Mouse (Mus musculus): ENCODE measurements around the gene Slc16a10. TPM values are rescaled to one million over a fixed set of nuclear protein-coding genes. Genes with fewer than 3 reads are reported as not detected.
"Not testable (repeated sequence)": the region's sequence is repeated elsewhere in the genome, so short reads cannot be mapped to it uniquely, and the experiment has no call there.

Slc16a10 gene
- total RNA-seq, 2 experiments from 2014 or later, result 17.4 to 19.3 TPM

DNA sequence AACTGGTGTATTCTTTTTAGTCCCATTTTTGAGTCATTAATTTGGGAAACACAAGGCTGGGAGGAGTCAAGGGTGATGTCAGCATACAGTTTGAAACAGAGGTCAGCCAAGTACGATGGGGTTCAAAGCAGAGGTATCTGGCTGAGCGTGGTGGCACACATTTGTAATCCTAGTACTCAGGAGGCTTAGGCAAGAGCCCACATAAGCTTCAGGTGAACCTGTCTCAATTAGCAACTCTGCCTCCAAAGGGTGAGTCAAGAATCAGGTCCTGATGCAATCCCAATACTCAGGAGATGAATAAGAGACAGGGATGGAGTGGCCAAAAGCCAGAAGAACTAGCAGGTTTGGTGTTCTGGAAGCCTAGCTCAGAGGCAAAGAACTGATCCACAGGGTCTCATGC, 109.2 kb downstream of the Slc16a10 start:
- DNase-seq (ENCODE audit: low spot score in 2 of 2), result no peak

DNA sequence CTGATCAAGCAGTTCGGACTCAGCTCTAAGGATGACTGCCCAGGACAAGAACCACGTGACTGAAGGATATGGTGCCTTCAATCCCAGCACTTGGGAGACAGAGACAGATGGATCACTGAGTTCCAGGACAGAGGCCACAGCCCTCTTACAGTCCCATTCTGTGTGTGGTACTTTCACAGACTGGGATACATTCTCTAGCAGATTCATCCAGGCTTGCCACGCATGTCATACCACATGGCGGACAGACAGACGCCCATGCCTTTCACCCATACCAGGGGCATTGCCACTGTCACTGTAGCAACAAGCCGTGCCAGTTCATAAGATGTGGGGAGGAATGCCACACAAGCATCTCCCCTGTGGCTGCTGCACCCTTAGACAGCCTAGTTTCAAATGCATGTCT, 111.3 kb downstream of the Slc16a10 start:
- DNase-seq (ENCODE audit: low spot score in 2 of 2), result no peak

DNA sequence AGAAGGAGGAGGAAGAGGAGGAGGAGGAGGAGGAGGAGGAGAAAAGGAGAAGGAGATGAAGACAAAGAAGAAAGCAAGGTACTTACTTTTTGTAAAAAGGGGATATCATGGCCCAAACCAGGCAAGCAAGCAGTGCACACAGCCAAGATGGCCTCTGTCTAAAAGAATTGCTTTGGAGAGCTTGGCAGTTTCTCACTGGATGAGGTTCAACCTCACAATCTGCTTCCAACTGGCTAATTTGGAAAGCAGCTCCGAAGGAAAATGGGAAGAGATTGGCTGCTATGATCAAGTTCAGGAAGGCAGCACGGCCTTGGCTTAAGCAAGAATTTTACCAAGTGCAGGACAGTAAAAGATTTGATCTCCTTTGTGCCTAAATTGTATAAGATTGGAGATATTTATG, 112.4 kb downstream of the Slc16a10 start:
- no peak for DNase-seq (ENCODE audit: low spot score in 2 of 2)

DNA sequence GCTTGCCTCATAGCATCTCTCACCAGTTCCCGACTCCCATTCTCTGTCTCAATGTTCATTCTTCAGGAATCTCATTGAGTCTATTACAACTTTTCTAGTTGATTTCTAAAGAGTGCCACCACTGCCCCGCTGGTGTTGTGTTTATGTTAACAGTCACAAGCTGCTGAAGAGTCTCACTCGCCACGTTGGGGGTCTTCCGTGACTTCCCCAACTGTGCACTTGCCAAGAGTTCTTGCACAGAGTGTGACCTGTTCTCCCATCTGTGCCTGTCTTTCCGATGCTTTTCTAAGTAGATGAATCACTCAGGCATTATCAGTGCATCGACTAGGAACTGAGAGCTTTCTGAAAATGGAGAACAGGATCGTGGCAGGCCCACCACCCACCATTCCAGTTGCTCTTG, 114.0 kb downstream of the Slc16a10 start:
- DNase-seq (ENCODE audit: low spot score in 2 of 2), result no peak

DNA sequence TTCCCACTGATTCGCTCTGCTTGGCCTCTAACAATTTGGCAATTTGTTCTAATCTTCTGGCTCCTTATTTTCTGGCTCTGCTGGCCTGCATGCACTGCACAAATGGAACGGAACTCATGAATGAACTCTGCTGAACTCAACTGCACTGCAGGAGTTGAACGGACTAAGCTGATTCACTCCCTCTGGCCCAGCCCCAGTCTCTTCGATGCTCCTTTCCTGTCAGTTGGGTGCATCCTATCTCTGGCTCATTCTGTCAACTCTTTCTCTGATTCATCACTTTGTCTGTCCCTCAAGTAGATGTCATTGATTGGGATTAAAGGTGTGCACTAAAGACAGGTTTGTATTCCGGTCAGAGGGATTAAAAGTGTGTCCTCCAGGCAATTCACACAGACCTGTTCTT, 115.5 kb downstream of the Slc16a10 start:
- no peak for DNase-seq (ENCODE audit: low spot score in 2 of 2)

DNA sequence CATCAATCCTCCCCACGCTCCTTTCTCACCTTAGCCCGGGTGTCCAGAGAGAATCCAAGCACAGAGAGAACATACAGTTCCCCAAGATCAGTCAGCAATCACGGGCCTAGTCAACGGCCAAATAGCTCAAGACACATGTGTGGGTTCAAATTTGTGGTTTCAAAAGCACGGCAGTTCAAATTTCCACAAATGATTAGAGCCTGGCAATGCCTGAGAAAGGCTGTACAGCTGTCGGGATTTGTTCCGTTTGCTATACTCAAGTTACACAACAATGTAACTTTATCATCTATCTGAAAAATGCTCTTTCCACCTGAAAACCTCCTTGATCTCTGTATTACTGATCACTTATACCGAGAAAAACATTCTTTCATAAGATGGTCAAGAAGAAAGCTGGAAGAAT, 116.5 kb downstream of the Slc16a10 start:
- no peak for DNase-seq (ENCODE audit: low spot score in 2 of 2)

DNA sequence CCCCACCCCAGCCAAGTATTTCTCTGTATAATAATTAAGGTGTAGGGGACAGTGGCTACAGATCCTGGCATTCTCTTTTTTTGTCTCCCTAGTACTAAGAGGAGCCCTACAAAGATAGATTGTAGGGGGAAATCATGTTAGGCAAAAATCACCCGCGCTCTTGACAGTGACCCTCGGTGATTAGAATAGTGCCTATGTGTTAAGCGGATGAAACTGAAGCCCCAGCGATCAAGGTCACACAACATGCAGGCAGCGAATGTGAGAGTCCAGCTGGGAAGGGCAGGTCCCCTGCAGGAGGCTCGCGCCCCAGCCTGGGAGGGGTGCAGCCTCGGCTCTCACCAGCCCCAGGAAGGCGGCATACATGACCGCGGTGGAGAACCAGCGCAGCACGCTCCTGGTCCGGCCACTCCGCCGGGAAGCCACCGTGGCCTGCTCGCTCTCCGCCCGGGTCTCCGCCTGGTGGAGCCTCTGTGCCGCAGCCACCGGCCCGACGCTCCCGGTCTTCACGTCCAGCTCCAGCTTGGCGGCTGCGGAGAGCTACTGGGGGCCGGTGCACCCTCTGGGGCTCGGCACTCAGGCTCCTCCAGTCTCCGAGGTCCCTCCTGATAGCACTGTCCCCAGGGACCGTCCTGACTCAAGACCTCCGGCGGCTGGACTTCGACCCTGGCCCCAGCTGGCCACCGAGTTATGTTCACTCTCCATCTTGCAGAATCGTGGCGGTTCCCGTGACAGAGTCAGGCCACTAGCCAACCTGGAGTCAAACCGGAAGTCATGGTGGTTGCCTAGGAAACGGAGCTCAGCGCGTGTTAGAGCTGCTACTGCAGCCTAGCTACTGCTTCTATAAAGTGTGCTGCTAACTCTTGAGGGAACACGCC, 117.3 kb downstream of the Slc16a10 start, which contains the start of gene Mfsd4b1:
Gene Mfsd4b1, minus strand, starts transcription at position 715 of the 875 bp plus-strand sequence.
- DNase-seq (ENCODE audit: low spot score in 2 of 2), result peak; percentile 36 to 64

DNA sequence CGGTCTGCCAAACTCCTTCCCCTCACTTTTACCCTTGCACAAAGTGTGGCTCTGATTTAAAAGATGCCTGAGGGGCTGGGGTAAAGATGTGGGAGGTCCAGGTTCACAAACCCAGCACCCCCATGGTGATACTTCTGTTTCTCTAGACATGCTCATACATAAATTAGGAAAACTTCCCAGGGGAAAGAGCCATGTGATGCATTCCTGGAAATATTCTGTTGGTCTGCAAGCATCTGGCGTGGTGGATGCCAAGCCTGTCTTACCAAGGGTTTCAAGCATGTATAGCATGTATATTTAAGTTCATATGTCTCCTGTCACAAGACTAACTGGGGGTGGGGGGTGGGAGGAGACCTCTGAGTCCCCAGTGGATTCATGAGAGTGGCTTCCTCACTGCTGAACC, 121.7 kb downstream of the Slc16a10 start:
- DNase-seq (ENCODE audit: low spot score in 2 of 2), result no peak

DNA sequence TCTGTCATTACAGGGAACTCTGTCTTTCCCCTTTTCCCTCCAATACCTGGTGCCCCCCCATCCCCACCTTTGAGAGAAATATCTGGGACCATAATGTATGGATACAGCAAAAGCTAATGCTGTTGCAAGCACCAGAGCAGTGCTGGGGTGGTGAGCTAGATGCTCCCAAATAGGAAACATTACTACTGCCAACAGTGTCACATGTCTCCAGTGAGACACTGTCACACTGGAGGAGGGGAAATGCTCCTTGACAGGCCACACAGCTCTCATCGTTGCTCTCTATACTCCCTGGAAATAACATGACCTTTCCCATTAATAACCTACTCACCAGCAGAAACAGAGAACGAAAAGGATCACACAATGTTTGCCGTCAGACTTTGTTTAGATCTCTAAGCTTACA, 122.6 kb downstream of the Slc16a10 start:
- DNase-seq (ENCODE audit: low spot score in 2 of 2), result no peak

DNA sequence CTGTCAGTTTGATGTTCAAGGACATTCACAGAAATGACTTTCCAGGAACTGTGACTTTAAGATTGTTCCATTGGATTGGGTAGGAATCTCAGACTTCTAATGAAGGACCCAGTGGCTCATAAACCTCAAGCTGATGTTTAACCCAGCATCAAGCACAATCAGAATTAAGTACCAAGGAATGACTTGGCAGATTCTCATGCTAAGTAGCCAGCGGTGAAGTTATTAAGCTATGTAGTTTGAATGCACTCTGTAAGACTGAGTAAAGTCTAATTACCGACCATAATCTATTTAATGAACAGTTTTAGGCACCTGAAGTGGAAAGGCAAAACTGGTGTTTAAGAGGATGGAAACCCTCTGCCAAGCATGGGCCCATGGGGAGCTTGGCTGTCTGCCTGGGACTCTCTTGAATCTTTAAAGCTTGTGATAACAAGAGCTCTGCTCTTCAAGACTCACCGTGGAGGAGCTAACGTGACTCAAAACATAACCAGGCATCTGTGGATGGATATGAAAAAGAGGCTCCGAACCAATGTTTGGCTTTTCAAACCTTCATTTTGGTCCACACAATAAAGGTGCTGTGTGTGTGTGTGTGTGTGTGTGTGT, 123.7 kb downstream of the Slc16a10 start:
- DNase-seq (ENCODE audit: low spot score in 2 of 2), result no peak

DNA sequence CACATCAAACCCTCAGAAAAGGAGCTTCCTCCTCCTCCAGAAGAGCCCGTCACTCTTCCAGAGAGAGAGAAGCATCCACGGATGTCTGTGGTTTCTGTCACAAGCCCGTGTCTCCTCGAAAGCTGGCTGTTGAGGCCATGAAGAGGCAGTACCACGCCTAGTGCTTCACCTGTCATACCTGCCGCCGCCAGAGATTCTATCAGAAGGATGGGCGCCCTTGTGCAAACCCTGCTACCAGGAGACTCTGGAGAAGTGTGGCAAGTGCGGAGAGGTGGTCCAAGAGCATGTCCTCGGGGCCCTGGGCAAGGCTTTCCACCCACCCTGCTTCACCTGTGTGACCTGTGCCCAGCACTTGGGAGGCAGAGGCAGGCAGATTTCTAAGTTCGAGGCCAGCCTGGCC, 132.5 kb downstream of the Slc16a10 start:
- no peak for DNase-seq (ENCODE audit: low spot score in 2 of 2)

DNA sequence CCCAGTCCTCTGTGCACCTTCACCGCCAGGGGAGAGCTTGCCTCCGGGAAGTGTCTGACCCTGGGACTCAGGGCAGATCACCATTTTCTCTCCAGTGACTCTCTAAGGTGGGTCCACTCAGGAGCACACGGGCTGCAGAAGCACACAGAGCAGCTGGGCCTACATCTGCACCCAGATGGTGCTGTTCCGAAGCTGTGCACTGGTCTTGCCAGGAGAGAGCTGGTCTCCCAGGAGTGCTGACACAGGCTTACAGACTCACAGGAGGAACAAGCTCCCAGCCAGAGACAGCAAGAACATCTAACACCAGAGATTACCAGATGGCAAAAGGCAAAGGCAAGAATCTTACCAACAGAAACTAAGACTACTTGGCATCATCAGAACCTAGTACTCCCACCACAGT, 133.2 kb downstream of the Slc16a10 start:
- DNase-seq (ENCODE audit: low spot score in 2 of 2), result not testable (repeated sequence)

DNA sequence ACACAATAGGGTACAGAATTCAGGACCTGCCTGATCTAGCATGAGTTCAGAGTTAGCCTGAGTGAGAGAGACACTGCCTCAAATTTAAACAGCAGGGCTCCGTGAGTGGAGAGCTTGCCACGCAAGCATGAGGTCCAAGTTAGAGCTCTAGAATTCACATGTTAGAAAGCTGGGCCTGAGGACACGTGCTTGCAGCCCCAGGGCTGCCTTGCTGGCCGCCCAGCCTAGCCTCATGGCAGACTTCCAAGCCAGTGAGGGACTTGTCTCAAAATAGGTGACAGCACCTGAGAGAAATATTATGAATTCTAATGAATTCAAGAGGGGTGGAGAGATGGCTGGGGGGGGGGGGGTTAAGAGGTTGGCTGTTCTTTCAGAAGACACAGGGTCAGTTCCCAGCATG, 134.1 kb downstream of the Slc16a10 start:
- DNase-seq (ENCODE audit: low spot score in 2 of 2), result no peak

DNA sequence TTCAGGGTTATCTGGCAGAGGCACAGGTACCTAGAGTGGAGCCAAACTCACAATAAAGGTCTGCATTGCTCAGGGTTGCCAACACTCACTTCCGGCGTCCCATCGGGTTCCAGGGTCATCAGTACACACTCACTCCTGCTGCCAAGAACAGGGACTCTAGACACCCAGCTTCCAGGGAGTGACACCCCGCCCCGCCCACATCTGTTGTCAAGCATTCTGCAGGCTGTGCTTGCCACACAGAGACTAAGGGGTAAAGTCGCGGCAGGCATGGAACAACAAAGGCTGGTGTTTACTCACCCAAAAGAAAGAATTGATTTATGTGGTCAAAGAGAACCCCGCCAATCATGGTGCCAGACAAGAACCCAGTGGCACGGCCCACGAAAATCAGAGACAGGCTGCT, 135.1 kb downstream of the Slc16a10 start:
- no peak for DNase-seq (ENCODE audit: low spot score in 2 of 2)

DNA sequence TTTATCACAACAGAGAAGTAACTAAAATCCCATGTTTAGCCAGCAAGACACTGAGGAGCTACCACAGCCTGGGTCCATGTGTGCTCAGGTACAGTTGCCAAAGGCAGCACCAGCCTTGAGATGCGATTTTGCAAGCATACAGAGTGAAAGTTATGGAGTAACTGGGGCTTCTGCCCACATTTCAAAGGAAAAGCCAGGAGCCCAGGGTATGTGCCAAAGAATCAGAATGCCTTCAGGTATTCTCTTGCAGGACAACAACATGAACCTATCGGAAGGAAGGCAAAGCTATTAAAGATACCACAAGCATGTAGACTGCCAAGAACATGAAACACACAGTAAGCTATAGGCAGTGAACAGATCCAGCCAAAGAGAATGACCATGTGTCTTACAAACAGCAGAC, 141.3 kb downstream of the Slc16a10 start:
- DNase-seq (ENCODE audit: low spot score in 2 of 2), result no peak

DNA sequence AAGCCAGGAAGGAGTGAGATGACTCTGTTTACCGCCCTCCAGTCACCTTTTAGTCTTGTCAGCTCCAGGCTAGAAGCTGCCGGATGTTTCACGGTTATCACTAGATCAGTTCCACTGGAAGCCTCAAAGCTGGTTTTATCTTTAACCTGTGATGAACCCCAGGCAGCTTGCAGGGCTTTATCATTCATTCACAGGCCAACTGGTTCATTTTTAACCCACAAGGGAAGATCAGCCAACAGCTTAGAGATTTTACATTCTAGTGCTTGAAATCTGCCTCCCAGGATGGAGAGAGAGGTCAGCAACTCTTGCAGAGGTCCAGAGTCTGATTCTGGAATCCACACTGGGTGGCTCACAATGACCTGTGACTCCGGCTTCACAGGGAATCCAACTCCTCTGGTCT, 150.9 kb downstream of the Slc16a10 start:
- no peak for DNase-seq (ENCODE audit: low spot score in 2 of 2)

DNA sequence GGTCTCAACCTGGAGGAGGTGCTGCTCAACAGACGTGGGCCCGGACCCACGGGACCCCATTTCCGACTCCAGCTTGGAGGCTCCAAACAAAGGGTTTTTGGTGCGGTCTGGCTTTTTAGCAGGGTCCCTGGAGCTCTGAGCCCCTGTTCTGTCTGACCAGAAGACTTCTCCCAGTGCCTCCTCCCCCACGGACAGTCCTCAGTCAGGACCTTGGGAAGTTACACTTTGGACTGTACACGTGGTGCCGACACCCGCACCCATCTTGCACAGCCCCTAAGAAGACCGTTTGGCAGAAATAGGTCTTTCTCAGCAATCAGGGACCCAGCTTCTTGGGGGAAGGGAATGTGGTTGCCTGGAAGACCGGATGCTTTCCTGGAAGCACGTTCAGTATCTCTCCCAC, 155.6 kb downstream of the Slc16a10 start, which contains the start of gene Mfsd4b5:
Gene Mfsd4b5, minus strand, starts transcription at position 181 of the 400 bp plus-strand sequence.
- DNase-seq (ENCODE audit: low spot score in 2 of 2), result no peak

Other genes starting within 250 kb of the Slc16a10 start
- gene Mfsd4b4, start 243.0 kb downstream of the Slc16a10 start, total RNA-seq (2021), result 10 to 100 TPM; 11.8 to 15.3 TPM
- gene Mfsd4b2, start 215.3 kb downstream of the Slc16a10 start, total RNA-seq (2021), result under 1 TPM; 0.22 to 0.37 TPM
- gene Mfsd4b3, start 182.1 kb downstream of the Slc16a10 start, total RNA-seq (2021), result 1 to 10 TPM; 4.3 to 4.4 TPM
- gene Mfsd4b5, start 155.6 kb downstream of the Slc16a10 start, total RNA-seq (2021), result 1 to 10 TPM; 1.8 to 7.8 TPM
- 1 to 10 TPM; 1.7 to 2.8 TPM for gene Mfsd4b1, start 117.0 kb downstream of the Slc16a10 start, total RNA-seq (2021)
- gene Rpf2, start 104.8 kb upstream of the Slc16a10 start, total RNA-seq (2021), result 10 to 100 TPM; 23.3 to 26.4 TPM
- gene Gtf3c6, start 115.8 kb upstream of the Slc16a10 start, total RNA-seq (2021), result 10 to 100 TPM; 42.6 to 46.6 TPM
- gene Amd1, start 159.9 kb upstream of the Slc16a10 start, total RNA-seq (2021), result 10 to 100 TPM; 42.2 to 43.5 TPM
- gene Cdk19, start 197.3 kb upstream of the Slc16a10 start, total RNA-seq (2021), result 10 to 100 TPM; 19.7 to 20.2 TPM